Mouse (Mus musculus): ENCODE data around the gene Mlph.

DNA sequence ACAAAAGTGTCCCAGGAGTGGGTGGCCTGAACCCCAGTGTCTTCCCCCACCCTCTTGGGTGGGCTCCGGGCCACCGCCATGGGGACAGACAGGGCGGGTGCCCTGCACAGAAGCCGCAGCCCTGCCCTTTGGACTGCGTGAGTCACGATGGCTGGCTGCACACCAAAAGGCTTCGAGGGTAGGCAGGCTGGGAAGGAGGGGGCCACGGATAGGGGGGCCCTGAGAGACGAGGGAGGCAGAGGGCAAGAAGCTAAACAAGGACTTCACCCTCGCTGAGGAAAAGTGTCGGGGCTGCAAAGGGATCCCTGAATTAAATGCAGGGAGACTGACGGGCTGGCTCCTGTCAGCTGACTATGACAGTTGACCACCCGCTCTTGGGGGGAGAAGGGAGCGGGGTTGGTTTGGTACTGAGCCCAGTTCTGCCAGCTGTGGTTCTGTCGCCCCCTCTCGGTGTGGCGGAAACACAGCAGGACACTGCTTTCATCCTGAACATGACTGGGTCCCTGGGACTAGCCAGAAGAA lies 5.2 kb upstream of the Mlph start:
- peak; percentile 25; the same call in 1 of the 2 replicates for TF ChIP-seq CTCF (IDR thresholded peaks at IDR 0.05; ENCODE audit: borderline replicate concordance, extremely low read depth, insufficient read depth, insufficient read length)
- no peak for TF ChIP-seq POLR2A (IDR thresholded peaks at IDR 0.05; ENCODE audit: borderline replicate concordance, extremely low read depth, insufficient read depth, insufficient read length, poor library complexity, severe bottlenecking)

Data from brain, embryonic 14.5 days (tissue).